Mouse (Mus musculus) stomach, postnatal 0 days (tissue): ENCODE measurements at regions not wholly inside any gene's neighbourhood (a gene's known extent, or its start where the extent isn't known, plus 50 kb on each side); places are given as distances from the start of the nearest gene placed in this dataset.

Experiments
- ATAC-seq: fragments of 200-750 bp; cut with Nextera tagmentation; 2 replicates; pipeline ENCODE4 v1.8.0; 2017; ENCODE audit not compliant: low FRiP score, low TSS enrichment
- DNase-seq: peaks from one replicate; pipeline ENCODE4 v3.0.0-alpha.2; 2016; ENCODE audit warnings: low spot score
- H3K27ac ChIP-seq: fragments of 300-500 bp; sonication (generic); replicated peaks from 2 replicates; pipeline ENCODE4 v1.5.1; 2014; ENCODE audit warnings: mild to moderate bottlenecking, control low read depth
- H3K27me3 ChIP-seq: fragments of 300-500 bp; sonication (generic); 2 replicates; pipeline ENCODE4 v1.6.1; 2014; ENCODE audit warnings: low read length; ENCODE audit not compliant: control insufficient read depth, insufficient read depth
- H3K36me3 ChIP-seq: fragments of 300-500 bp; sonication (generic); 2 replicates; pipeline ENCODE4 v1.6.1; 2014; ENCODE audit warnings: low read length, mixed read lengths; ENCODE audit not compliant: control insufficient read depth, insufficient read depth
- H3K4me1 ChIP-seq: fragments of 300-500 bp; sonication (generic); replicated peaks from 2 replicates; pipeline ENCODE4 v1.6.1; 2014; ENCODE audit warnings: antibody characterized with exemption; ENCODE audit not compliant: control insufficient read depth, insufficient read depth
- H3K4me2 ChIP-seq: fragments of 300-500 bp; sonication (generic); replicated peaks from 2 replicates; pipeline ENCODE4 v1.6.1; 2014; ENCODE audit warnings: low read depth, mild to moderate bottlenecking, control low read depth, moderate library complexity
- H3K4me3 ChIP-seq: fragments of 300-500 bp; sonication (generic); 2 replicates; pipeline ENCODE4 v1.5.1; 2014; ENCODE audit warnings: low read depth, low read length, control low read depth
- H3K9ac ChIP-seq: fragments of 300-500 bp; sonication (generic); 2 replicates; pipeline ENCODE4 v1.6.1; 2014; ENCODE audit warnings: mild to moderate bottlenecking, low read length, control low read depth, mixed read lengths
- H3K9me3 ChIP-seq: fragments of 300-500 bp; sonication (generic); 2 replicates; pipeline ENCODE4 v1.6.1; 2016; ENCODE audit warnings: low read length; ENCODE audit not compliant: control insufficient read depth
- CTCF ChIP-seq: IDR thresholded peaks from 2 replicates; pipeline ENCODE4 v1.5.1; 2016; ENCODE audit warnings: antibody characterized with exemption, low read depth, mild to moderate bottlenecking, moderate library complexity
- EP300 ChIP-seq: optimal IDR thresholded peaks from 2 replicates; pipeline ENCODE3; 2016; ENCODE audit warnings: antibody characterized with exemption
- WGBS: fragments of 180-500 bp; shearing (Covaris S2); extraction: QIAGEN DNeasy Blood & Tissue Kit; methylation state at CpG from one replicate; pipeline ENCODE4 v1.1.7; 2014; 5-methylcytosine and 5-hydroxymethylcytosine counted together

GRCm38 (mm10) chr7:37832322-37832721 lies 58.9 kb upstream of the Zfp536 start:
- DNase-seq (no peak), ATAC-seq (no peak)
- 54% methylated on average over 4 of the region's 4 CpGs for WGBS
- H3K4me3 ChIP-seq = no peak overlapping the region
- no peaks in the 10 kb centered on the region for H3K9me3 ChIP-seq
- H3K36me3 ChIP-seq = no peaks in the 10 kb centered on the region
- H3K4me1 ChIP-seq = no peaks in the 10 kb centered on the region
- H3K9ac ChIP-seq = no peak overlapping the region
- no peaks in the 10 kb centered on the region for H3K27me3 ChIP-seq
- TF ChIP-seq EP300 (no peak), CTCF (no peak)
- H3K27ac ChIP-seq = no peak overlapping the region
- H3K4me2 ChIP-seq = no peak overlapping the region

- no peaks in the 10 kb centered on the region for H3K9me3 ChIP-seq
- H3K27me3 ChIP-seq = no peaks in the 10 kb centered on the region
- no peak overlapping the region for H3K4me2 ChIP-seq
- no peak overlapping the region for H3K9ac ChIP-seq
- DNase-seq (no peak), ATAC-seq (no peak)
- TF ChIP-seq CTCF = no peak
- TF ChIP-seq EP300 = no peak
- H3K4me1 ChIP-seq = no peaks in the 10 kb centered on the region
- 73% methylated on average over 5 of the region's 5 CpGs for WGBS
- no peak overlapping the region for H3K27ac ChIP-seq
- H3K4me3 ChIP-seq = no peak overlapping the region
- H3K36me3 ChIP-seq = no peaks in the 10 kb centered on the region
Observed at GRCm38 (mm10) chr7:37825766-37826165, 52.3 kb upstream of the Zfp536 start.
